Mouse (Mus musculus): ENCODE measurements around the gene Tdp1.

GRCm38 (mm10) chr12:99844951-99845350 lies 39.4 kb upstream of the Tdp1 start:
- no peak for TF ChIP-seq CTCF (IDR thresholded peaks at IDR 0.05; ENCODE audit: low read depth, low read length)
- no peak for TF ChIP-seq GATA1 (IDR thresholded peaks at IDR 0.05; ENCODE audit: borderline replicate concordance, low read length)

Measured in G1E (cell line).